18 mouse cellular contexts compared by ENCODE assay signal in the genomic region with DNA sequence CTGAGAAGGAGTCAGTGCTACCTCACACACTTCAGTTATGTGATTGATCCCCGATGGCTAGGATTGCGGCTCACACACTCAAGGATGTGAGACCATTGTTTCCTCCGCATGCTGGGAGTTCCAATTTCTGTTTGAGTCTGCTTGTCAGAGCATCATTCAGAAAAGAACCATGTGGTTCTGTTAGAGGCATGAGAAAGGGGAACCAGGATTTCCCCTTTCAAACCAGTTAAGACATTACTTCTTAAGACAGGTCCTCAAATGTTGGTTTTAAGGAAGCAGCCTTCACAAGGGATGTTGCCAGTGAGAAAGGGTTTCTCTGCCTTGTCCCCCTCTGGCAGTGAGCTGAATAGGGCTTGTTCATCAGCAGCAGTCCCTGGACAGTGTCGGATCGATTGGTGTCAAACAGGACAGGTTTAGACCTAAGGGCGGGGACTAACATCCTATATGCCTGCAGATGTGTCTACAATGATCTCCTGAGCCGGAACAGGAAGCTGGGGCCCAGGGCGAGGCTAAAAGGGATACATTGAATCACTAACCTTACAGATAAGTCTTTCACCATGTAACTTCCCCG. TPM values are rescaled to one million over a fixed set of nuclear protein-coding genes. Genes with fewer than 3 reads are reported as not detected.
DNase-seq lines count a peak whose midpoint lies in the region; ATAC-seq and TF ChIP-seq lines count a peak whose summit lies in the region.
"Had no signal": no experiment of that assay in that cellular context is flagged by ENCODE, and none has a peak within 500 bp of the region (broad histone marks: within the 10 kb centered on the region; RNA-seq: fewer than 3 reads in every experiment).

No protein-coding gene starts in this region.

- peaks cover 6% of the 10 kb centered on the region for H3K4me1 ChIP-seq in kidney, adult 2 months (ENCODE audit: control insufficient read depth, insufficient read depth, low read length)
- H3K4me1 ChIP-seq: embryonic facial prominence, embryonic 15.5 days; hindbrain, embryonic 15.5 days; limb, embryonic 12.5 days; midbrain, embryonic 10.5 days; neural tube, embryonic 13.5 days had no signal

- TF ChIP-seq POLR2A in kidney, adult 2 months (IDR thresholded peaks at IDR 0.05; ENCODE audit: low read depth, low read length), result no peak

- H3K27ac ChIP-seq in kidney, adult 2 months (ENCODE audit: insufficient read depth, low read depth, low read length), result no peak overlapping the region
- H3K27ac ChIP-seq: embryonic facial prominence, embryonic 15.5 days; heart, embryonic 13.5 days; hindbrain, embryonic 15.5 days; limb, embryonic 12.5 days; midbrain, embryonic 10.5 days; neural tube, embryonic 13.5 days had no signal

- no peak for TF ChIP-seq CTCF in kidney, adult 2 months (conservative IDR thresholded peaks at IDR 0.05; ENCODE audit: insufficient read depth, insufficient read length, low read depth, low read length)

- no peaks in the 10 kb centered on the region for H3K27me3 ChIP-seq in kidney, adult 2 months (replicated peaks; ENCODE audit: control insufficient read depth, insufficient read depth, low read length)
- H3K27me3 ChIP-seq: embryonic facial prominence, embryonic 15.5 days; heart, embryonic 13.5 days; hindbrain, embryonic 15.5 days; limb, embryonic 12.5 days; neural tube, embryonic 13.5 days had no signal

- H3K4me3 ChIP-seq in kidney, adult 2 months (ENCODE audit: insufficient read depth, low read depth, low read length), result no peak overlapping the region
- H3K4me3 ChIP-seq: embryonic facial prominence, embryonic 15.5 days; heart, embryonic 13.5 days; hindbrain, embryonic 15.5 days; limb, embryonic 12.5 days; midbrain, embryonic 10.5 days; neural tube, embryonic 13.5 days had no signal

- DNase-seq in thymus, postnatal 14 days, result peak; percentile 38
- no peak for DNase-seq in thymus, adult 18-20 months
- DNase-seq in liver, result peak; percentile 26
- no peak for DNase-seq in kidney, adult 2 months
- no peak for DNase-seq in adrenal gland, adult 18-20 months (ENCODE audit: low spot score in 2 of 2)
- no peak for DNase-seq in left cerebral cortex, adult 9 months (ENCODE audit: low spot score in 2 of 2)
- DNase-seq in adipocyte (ENCODE audit: low spot score), result no peak
- DNase-seq: adrenal gland, adult 2 months; cerebellum, adult 9-10 months; kidney, postnatal 36 days; right cerebral cortex, postnatal 25 days had no signal

- 81% methylated on average over 9 of the region's 9 CpGs for WGBS in kidney, adult 2 months

- ATAC-seq in monocyte, adult 5-6 weeks (replicated peaks; ENCODE audit: insufficient number of reproducible peaks, low FRiP score, low TSS enrichment, poor library complexity, severe bottlenecking), result peak; percentile 57

- no peaks in the 10 kb centered on the region for H3K36me3 ChIP-seq in kidney, adult 2 months (ENCODE audit: control insufficient read depth, insufficient read depth, low read length)
- H3K36me3 ChIP-seq: embryonic facial prominence, embryonic 15.5 days; heart, embryonic 13.5 days; hindbrain, embryonic 15.5 days; limb, embryonic 12.5 days; midbrain, embryonic 10.5 days; neural tube, embryonic 13.5 days had no signal

RNA-seq across cellular contexts. Expression of a gene that starts 41.1 kb away (rescaled TPM):
- 33.3 to 38.2 TPM (median 36.0 TPM) in 3 replicates for total RNA-seq in monocyte, adult 5-6 weeks (2017)
- 0.27 and 1.2 TPM in 2 replicates for polyA plus RNA-seq in kidney, adult 2 months (2012; rRNA removed)
- total RNA-seq in adrenal gland, adult 18-20 months (2021), result 1 to 10 TPM in 1 of 2 experiments, under 1 TPM in 1; 0.86 to 2.4 TPM

Comparison
In these comparisons a context has a peak if more than half of its experiments do, and no peak if none do; other contexts are left out.
1. DNase-seq: peak in thymus, postnatal 14 days (single experiment) and liver (single experiment); none in thymus, adult 18-20 months (0 of 2), kidney, adult 2 months (single experiment), adrenal gland, adult 18-20 months (0 of 2), left cerebral cortex, adult 9 months (0 of 2) and adipocyte (single experiment).
2. RNA of a gene that starts 41.1 kb away (total RNA-seq): 33.3 to 38.2 TPM in monocyte, adult 5-6 weeks; 0.86 to 2.4 TPM in adrenal gland, adult 18-20 months; every median in the first group is over 10 times any median in the second.